Mouse (Mus musculus) liver, adult (tissue): ENCODE measurements at regions not wholly inside any gene's neighbourhood (a gene's known extent, or its start where the extent isn't known, plus 50 kb on each side); places are given as distances from the start of the nearest gene placed in this dataset.

Source experiments
- GATA4 ChIP-seq: IDR thresholded peaks from 2 replicates; pipeline ENCODE4 v1.6.1; 2014; ENCODE audit warnings: mild to moderate bottlenecking, low read length; ENCODE audit not compliant: insufficient replicate concordance

DNA sequence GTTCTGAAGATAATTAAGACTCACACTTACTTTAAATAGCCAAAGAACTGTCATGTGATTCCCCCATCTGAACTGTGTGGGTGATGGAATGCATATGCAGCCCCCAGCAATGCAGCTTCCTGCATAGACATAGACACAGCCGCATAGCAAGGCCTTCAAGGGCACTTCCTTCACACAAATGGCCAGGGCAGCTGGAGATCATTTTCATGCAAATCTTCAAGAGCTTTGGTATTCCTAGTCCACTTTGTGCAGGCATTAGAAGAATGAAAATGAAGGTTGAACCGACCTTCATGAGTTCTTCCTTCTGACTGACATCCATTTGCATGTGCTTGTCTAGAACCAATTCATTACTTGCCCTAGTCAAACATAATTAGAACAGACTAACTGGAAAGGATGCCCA is 195.3 kb downstream of the Tgfb2 start:
- TF ChIP-seq GATA4 = no peak

DNA sequence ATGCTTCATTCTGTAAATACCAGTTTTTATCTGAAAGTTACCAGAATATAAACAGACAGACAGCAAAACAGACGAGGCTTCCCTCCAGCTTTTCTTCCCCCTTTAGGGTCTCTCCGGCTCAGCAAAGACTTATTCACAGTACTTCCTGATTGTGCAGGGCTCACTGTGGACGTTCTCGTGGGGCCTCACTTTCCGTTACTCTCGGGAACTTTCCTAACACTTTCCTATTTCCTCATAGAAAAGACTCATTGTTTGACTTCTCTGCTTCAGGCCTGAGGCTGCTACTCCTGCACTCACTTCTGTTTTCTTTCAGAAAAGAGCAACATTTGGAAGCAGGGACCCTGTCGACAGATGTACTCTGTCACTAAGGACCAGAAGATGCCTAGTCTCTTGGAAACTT is 197.4 kb downstream of the Tgfb2 start:
- no peak for TF ChIP-seq GATA4

DNA sequence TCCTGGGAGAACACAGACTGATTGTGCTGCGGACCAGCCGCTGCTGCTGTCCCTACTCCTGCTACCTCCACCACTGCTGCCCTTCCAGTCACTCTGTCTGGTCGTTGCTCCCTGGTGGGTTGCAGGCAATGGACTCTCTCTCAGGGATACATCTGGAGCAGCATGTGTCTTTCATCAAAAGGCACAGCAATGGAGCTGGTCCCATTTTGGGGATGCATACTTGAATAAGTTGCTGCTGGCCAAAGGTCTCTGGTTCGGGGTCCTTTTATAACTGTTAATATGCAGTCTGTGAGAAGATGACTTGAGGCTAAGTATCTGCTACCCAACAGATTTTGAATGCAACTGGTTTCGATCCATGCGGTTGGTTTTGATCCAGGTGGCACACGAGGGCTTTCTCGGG is 197.8 kb downstream of the Tgfb2 start:
- TF ChIP-seq GATA4 = no peak

DNA sequence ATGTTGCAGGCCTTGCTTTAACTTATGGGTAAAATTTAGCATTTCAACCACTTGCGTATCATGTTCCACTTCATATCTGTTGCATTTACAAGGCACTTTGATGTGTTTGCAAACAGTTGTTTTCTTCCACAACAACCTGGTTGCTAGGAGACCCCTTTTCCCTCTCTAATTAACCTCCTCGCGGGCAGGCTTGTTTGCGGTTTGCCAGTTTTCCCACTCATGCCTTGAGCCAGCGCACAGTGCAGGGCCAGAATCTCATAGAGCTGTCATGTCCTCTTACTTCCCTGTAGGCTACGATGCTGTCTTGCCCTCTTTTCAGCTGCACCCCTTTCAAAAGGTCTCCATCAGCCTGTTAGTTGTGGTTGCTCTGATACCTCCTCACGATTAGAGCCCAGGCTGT is 199.3 kb downstream of the Tgfb2 start:
- no peak for TF ChIP-seq GATA4

DNA sequence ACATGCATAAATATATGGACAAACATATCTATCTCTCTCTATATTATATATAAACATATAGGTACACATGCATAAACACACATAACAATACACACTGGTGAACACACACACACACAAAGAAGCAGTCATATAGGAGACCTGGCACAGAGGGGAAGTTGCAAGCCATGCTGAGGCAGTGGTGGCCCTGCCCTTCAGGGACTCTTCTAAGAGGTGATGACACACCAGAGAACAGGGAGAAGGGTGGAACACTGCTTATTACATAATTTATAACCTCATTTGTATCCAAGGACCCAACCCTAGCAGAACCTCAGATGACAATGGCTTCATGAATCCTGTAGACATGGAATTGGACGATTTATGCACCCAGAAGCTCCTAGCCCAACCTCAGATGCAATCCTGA is 199.9 kb downstream of the Tgfb2 start:
- TF ChIP-seq GATA4 = no peak

DNA sequence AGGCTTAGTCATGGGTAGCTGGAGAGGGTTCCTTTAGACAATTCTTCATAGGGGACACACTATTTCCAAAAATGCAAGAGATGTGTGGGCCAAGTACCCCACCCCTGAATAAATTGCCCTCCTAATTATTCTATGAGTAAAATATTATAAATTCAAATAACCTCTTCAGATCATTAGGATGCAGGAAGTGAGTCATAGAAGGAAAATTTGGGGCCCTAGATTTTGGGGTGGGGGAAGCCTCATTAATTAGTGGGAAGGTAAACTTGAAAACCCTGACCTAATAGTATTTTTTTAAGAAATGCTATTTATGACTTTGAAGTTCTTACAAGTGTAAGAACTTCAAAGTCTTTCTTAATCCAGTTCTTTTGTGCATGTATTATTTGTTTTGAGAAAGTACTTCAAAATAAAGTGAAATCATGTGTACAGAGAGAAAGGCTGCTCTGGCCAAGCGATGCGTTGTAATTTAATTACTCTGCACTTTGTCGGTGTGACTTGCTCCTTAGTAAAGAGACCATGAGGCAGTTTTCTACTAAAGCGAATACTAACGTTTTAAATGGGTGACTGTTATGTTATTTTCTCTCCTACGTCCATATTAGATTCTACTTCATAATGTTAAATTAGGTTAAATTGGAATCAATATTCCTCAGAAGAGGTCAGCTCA is 200.6 kb downstream of the Tgfb2 start:
- no peak for TF ChIP-seq GATA4

DNA sequence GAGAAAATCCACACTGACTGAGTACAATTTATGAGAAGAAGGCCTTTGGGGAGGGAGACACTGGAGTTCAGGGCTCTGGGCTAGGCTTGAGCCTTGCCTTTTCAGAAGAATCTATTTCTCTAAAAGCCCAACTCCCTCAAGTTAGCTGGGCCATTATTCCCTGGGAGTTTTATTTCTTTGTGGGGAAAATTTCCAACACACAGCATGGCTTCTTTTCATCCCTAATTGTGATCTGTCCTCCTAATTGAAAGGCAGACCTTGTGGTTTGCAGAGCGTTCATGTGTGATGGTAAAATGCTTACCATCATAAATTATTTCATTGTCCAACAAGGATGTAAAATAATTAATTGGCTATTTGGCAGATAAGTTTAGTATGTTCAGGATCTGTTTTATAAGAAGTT is 204.1 kb downstream of the Tgfb2 start:
- no peak for TF ChIP-seq GATA4

DNA sequence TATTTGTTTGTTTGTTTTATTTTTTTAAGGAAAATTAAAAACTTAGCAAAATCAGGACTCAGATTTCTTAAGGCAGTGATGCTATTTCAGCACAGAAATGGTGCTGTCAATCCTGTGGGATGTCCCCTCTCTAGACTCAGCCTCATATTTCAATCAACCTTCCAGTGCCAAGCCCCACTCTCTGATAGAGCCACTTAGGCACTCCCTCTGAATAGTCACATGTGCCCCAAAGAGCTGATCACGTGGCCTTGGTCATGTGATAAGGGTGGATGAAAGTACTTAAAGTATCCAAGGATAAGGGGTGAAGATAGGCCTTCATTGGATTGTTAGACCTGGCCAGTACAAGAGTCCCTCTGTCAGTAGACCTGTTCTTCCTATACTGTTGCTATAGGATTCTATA is 207.9 kb downstream of the Tgfb2 start:
- no peak for TF ChIP-seq GATA4

DNA sequence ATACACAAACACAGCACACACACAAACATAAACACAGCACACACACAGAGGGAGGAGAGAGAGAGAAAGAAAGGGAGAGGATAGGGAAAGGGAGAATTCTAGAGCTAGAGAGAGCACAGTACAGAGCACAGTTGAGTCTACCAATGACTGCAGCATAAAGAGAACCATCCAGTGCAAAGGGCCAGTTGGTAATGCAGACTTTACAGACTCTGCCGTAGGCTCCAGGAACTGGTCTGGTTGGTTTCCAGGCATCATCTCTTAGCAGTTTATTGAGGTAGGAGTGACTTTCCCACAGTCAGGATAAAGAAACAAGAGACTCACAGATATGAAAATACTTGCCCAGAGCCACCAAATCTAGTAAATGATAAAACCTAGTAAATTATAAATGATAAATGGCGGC is 208.5 kb downstream of the Tgfb2 start:
- no peak for TF ChIP-seq GATA4

DNA sequence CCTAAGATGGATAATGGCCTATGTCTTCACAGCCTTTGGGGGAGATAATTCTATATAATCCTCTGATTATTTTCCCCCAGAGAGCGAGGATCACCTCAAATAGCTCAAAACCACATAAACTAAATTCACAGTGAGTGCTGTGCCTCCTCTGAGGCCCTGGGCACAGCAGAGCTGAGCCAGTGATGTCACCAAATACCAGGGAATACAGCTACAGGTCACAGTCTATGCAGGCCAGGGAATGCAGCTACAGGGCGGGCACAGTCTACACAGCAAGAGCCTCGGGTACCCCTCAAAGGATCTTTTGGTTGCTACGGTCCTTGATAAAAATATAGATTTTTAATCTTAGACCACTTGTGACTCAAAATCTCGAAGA is 211.4 kb downstream of the Tgfb2 start:
- no peak for TF ChIP-seq GATA4

DNA sequence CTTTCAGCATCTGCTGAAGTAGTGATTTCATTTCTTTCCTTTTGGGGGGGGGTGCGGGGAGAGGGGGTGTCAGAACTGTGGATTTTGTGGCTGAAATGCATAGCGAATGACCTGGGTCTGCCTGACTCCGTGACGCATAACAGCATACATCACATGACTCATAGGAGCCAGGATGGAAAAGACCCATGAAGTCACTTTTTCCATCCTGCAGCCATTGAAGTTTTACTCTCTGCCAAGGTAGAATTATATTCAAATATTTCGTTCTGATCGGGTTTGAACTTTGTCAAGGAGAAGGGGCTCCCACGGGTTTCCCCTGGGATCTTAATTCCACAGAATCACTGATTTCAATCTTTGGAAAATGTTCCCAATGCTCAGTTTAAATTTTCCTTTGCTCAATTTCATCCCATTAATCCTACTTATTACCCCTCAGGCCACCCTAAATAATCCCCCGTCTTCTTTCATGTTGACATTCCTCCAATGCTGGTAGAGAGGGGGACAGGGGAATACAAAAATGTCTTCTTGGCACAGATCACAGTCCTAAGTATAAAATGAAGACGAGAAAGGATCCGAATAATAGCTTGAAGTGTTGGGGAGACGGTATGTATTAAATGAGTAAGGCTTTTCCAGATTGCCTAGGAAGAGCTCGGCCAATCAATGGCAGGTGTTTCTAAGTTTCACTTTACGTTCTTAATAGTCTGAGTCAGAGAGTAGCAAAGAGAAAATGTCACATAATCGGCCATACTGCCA is 212.0 kb downstream of the Tgfb2 start:
- TF ChIP-seq GATA4 = no peak

DNA sequence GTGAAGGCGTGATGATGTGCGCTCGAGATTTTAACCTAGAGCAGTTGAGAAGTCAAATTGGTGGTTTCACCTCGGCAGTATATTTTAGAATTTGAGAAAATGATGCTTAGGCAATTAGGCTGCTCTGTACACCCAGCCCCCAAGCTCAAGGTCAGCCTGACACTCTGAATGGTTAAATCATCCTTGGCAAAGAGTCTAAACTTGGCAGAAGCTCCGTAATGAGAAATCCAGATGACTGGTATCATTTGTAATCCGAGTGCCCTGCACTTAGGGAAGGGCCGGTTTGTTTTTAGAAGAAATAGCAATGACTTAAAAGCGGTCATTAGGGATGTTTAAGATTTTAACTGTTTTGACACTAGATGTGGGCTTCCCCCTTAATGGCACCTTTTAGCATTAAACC is 223.6 kb downstream of the Tgfb2 start:
- no peak for TF ChIP-seq GATA4

DNA sequence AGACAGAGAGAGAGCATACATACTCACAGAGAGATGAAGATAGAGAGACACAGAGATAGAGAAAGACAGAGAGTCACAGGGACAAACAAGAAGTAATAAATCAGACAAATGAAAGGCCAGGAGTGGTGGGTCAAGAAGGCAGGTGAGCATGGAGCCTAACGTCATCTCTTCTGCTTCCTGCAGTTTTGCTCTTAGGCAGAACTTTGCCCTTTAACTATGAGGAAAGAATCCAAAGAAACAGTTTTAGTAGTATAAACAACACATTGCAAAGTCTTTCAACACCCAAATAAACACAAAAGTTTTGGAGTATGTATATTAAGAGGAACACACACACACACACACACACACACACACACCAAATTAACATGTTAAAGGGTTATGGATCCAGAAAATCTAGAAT is 225.8 kb downstream of the Tgfb2 start:
- TF ChIP-seq GATA4 = no peak

DNA sequence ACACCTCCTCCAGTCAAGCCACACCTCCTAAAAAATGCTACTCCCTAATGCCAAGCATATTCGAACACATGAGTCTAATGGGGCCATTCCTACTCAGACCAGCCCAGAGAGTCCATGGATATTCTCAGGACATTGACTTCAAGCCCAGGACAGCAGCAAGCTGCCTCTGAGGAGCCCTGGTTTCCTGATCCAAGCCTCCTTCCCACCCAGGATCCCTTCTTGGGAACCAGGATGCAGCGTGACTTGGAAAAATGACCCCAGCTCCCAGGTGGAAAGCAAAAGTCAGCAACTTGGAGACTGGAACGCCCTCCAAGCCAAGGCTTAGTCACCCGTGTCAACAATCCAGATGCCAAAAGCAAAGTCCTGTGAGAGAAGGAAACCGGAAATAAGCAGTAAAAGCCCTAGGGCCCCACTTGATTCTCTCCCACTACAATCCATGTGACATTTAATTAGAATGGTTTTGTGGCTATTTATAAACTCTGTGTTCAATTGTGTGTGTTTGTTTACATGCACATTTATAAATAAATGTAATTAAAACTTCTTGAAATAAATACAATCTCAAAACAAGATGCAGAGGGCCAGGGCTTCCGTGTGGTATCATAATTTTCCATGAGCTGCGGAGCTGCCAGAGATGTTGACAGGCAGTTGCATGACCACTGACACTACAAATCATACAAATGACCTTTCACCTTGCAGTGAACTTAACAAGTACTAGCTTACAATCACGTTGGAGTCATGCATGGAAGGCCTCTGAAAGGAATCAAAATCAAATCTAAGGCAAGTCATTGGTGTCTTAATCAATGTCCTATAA is 227.2 kb downstream of the Tgfb2 start:
- no peak for TF ChIP-seq GATA4

DNA sequence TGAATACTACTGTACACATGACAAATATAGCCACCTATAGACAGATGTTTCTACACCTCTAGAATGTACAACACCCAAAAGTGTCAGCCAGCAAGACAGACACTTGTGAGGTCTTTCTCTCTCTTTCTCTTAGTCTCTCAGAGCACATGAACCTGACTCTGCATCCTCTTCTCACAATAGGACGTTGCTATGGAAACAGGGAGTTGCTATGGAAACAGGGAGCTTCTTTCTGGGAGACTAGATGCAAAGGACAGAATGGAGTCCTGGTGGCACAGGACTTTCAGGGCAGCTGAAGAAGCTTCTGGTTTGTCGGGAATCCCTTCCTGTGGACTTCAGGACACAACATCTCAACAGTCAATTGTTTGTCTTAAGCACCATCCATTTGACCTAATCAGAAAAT is 230.9 kb downstream of the Tgfb2 start:
- no peak for TF ChIP-seq GATA4

DNA sequence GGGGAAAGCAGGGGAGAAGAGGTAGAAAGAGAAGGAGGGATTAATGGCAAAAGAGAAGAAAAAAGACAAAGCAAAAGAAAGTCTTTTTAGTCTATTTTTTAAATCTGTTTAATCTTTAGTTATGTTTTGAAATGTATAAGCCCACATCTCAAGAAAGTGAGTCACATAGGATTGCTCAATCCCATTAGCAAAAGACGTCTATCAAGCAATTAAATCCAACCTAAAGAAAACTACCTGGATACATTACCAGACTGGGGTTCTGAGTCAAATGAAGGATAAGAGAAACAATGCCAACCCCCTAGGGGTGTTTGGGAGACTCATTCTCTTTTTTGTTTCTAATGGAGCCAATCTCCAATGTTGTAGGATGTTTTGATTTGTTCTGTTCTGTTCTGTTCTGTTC is 231.4 kb downstream of the Tgfb2 start:
- no peak for TF ChIP-seq GATA4
